Mouse (Mus musculus) bone marrow, adult 2 months (tissue): ENCODE data around the gene Pex11g.

Experiments
- CTCF ChIP-seq: fragments of 200-500 bp; IDR thresholded peaks from 2 replicates; pipeline ENCODE4 v1.5.1; 2011; ENCODE audit warnings: low read length, control low read depth; ENCODE audit not compliant: control insufficient read depth, insufficient read depth
- POLR2A ChIP-seq: fragments of 200-500 bp; IDR thresholded peaks from 2 replicates; pipeline ENCODE4 v1.6.1; 2011; ENCODE audit warnings: low read depth, mild to moderate bottlenecking, control low read depth, low read length, borderline replicate concordance; ENCODE audit not compliant: control insufficient read depth

DNA sequence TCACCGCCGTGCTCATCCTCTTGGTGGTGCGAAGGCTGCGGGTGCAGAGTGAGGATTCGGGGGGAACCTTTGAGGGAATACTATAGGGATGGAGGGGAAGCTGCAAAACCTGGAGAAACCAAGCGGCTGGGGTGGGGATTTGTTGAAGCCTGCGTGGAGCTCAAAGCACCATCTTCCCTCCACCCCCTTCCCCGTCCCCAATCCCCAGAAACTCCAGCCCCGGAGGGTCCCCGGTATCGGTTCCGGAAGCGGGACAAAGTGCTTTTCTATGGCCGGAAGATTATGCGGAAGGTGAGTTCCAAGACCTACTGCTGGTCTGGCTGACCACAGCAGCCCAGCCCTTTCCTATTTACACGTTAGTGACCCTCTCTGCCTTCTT, 49.6 kb upstream of the Pex11g start:
- TF ChIP-seq CTCF (no peak), POLR2A (no peak)
